Mouse (Mus musculus) embryonic facial prominence, embryonic 11.5 days (tissue): Measurements from ENCODE around the gene Fgf6. TPM values are rescaled to one million over a fixed set of nuclear protein-coding genes. Genes with fewer than 3 reads are reported as not detected.
A peak's percentile ranks its signal among the peaks of the same experiment; 100 is the strongest.

Source experiments
- ATAC-seq: fragments of 200-750 bp; cut with Nextera tagmentation; replicated peaks from 2 replicates; pipeline ENCODE4 v1.8.0; 2017; ENCODE audit warnings: low read depth; ENCODE audit not compliant: insufficient number of reproducible peaks, low FRiP score, low TSS enrichment
- DNase-seq: peaks from one replicate; pipeline ENCODE4 v3.0.0-alpha.2; 2015; ENCODE audit warnings: low spot score
- H3K27ac ChIP-seq: fragments of 300-500 bp; sonication (generic); replicated peaks from 2 replicates; pipeline ENCODE4 v1.5.1; 2014; ENCODE audit warnings: mild to moderate bottlenecking, low read depth, low read length, control low read depth
- H3K27me3 ChIP-seq: fragments of 300-500 bp; sonication (generic); 2 replicates; pipeline ENCODE4 v1.6.1; 2014; ENCODE audit warnings: mild to moderate bottlenecking, low read length, moderate library complexity, mixed read lengths; ENCODE audit not compliant: control insufficient read depth, insufficient read depth
- H3K36me3 ChIP-seq: fragments of 300-500 bp; sonication (generic); replicated peaks from 2 replicates; pipeline ENCODE4 v1.6.1; 2014; ENCODE audit warnings: low read depth, mild to moderate bottlenecking, low read length, moderate library complexity, mixed read lengths; ENCODE audit not compliant: control insufficient read depth, insufficient read depth
- H3K4me1 ChIP-seq: fragments of 300-500 bp; sonication (generic); 2 replicates; pipeline ENCODE4 v1.6.1; 2014; ENCODE audit warnings: low read length, mixed read lengths; ENCODE audit not compliant: control insufficient read depth, insufficient read depth
- H3K4me2 ChIP-seq: fragments of 300-500 bp; sonication (generic); 2 replicates; pipeline ENCODE4 v1.6.1; 2014; ENCODE audit warnings: low read depth, mild to moderate bottlenecking, control low read depth, low read length, moderate library complexity
- H3K4me3 ChIP-seq: fragments of 300-500 bp; sonication (generic); 2 replicates; pipeline ENCODE4 v1.5.1; 2014; ENCODE audit warnings: low read depth, low read length, control low read depth
- H3K9ac ChIP-seq: fragments of 300-500 bp; sonication (generic); replicated peaks from 2 replicates; pipeline ENCODE4 v1.6.1; 2014; ENCODE audit warnings: mild to moderate bottlenecking, control low read depth, low read length
- H3K9me3 ChIP-seq: fragments of 300-500 bp; sonication (generic); replicated peaks from 2 replicates; pipeline ENCODE4 v1.6.1; 2016; ENCODE audit warnings: mild to moderate bottlenecking, low read length, inconsistent platforms, mixed read lengths; ENCODE audit not compliant: control insufficient read depth
- WGBS: fragments of 180-500 bp; shearing (Covaris S2); extraction: QIAGEN DNeasy Blood & Tissue Kit; methylation state at CpG from one replicate; pipeline ENCODE4 v1.1.7; 2014; 5-methylcytosine and 5-hydroxymethylcytosine counted together
- polyA plus RNA-seq: library from polyadenylated mRNA; unstranded; fragments of >200 nt; fragmentation: Nextera tagmentation; extraction: Ambion mirVana; gene quantifications from 2 replicates; pipeline ENCODE4 v1.2.1, GENCODE M21; 2014

Gene Fgf6
- polyA plus RNA-seq, 1 experiment from 2014 or later = 0.17 TPM

DNA sequence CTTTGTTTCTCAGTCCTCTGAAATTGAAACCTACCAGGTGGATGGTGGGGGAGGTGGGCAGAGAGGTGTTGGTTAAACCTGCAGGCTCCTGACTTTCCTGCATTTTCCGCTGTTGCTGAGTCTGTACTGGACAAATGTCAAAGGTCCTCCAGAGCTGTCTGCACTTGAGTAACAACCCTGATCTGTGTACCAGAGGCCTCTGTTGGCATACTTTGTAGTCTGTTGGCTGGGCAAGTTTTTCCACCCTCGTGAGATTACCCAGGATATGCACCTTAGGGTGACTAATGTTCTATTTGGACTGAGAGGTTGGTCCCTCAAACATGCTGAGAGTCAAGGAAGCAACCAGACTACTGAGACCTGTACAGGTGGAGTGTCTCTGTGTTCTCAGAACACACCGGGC is 8.8 kb upstream of the Fgf6 start:
- Histone ChIP-seq H3K9ac (no peak overlapping the region), H3K36me3 (no peaks in the 10 kb centered on the region), H3K27me3 (no peaks in the 10 kb centered on the region), H3K9me3 (no peaks in the 10 kb centered on the region), H3K4me2 (no peak overlapping the region), H3K4me3 (no peak overlapping the region), H3K27ac (no peak overlapping the region), H3K4me1 (no peaks in the 10 kb centered on the region)
- 77% methylated on average over 3 of the region's 3 CpGs for WGBS
- ATAC-seq (no peak), DNase-seq (no peak)

GRCm38 (mm10) chr6:127010021-127010420 is 5.4 kb upstream of the Fgf6 start:
- ATAC-seq = no peak

GRCm38 (mm10) chr6:127011947-127012535 is 3.3 kb upstream of the Fgf6 start:
- DNase-seq (no peak), ATAC-seq (no peak)
- Histone ChIP-seq H3K4me1 (no peaks in the 10 kb centered on the region), H3K4me2 (no peak overlapping the region), H3K4me3 (no peak overlapping the region), H3K27me3 (no peaks in the 10 kb centered on the region), H3K9me3 (no peaks in the 10 kb centered on the region), H3K9ac (no peak overlapping the region), H3K27ac (no peak overlapping the region), H3K36me3 (no peaks in the 10 kb centered on the region)
- WGBS = 76% methylated on average over 13 of the region's 13 CpGs

More at GRCm38 (mm10) chr6:127010021-127010420, 5.4 kb upstream of the Fgf6 start:
- no peak for DNase-seq
- no peaks in the 10 kb centered on the region for H3K27me3 ChIP-seq
- H3K36me3 ChIP-seq = no peaks in the 10 kb centered on the region
- no peak overlapping the region for H3K9ac ChIP-seq
- no peaks in the 10 kb centered on the region for H3K4me1 ChIP-seq
- no peaks in the 10 kb centered on the region for H3K9me3 ChIP-seq
- H3K4me2 ChIP-seq = no peak overlapping the region
- H3K4me3 ChIP-seq = no peak overlapping the region
- no peak overlapping the region for H3K27ac ChIP-seq
- WGBS = 88% methylated on average over 13 of the region's 13 CpGs

DNA sequence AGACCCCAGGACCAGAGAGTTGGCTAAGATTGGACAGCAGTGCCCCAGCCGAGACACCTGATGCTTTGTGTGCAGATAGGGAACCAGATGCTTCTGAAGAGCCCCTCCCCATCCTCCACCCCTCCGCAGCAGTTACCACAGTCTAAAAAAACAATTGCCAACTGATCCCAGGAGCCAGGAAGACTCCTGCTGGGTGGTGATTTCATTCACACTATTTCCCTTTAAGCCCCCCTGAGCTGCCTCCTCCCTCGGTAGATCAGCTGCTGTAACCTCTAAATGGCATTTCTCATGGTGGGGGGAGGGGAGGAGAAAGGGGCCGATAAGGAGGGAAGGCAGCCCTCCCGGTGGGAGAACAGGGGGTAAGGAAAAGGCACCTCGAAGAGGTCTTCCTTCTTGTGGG is 3.9 kb downstream of the Fgf6 start:
- DNase-seq = no peak
- no peaks in the 10 kb centered on the region for H3K9me3 ChIP-seq
- no peak overlapping the region for H3K4me2 ChIP-seq
- ATAC-seq = no peak
- H3K4me1 ChIP-seq = peaks cover 8% of the 10 kb centered on the region
- H3K27me3 ChIP-seq = no peaks in the 10 kb centered on the region
- no peak overlapping the region for H3K27ac ChIP-seq
- no peak overlapping the region for H3K9ac ChIP-seq
- no peaks in the 10 kb centered on the region for H3K36me3 ChIP-seq
- WGBS = 2% methylated on average over 6 of the region's 6 CpGs
- H3K4me3 ChIP-seq = no peak overlapping the region

GRCm38 (mm10) chr6:127020431-127020830 is 5.0 kb downstream of the Fgf6 start:
- peak; percentile 37 for DNase-seq
- Histone ChIP-seq H3K4me2 (no peak overlapping the region), H3K27ac (no peak overlapping the region), H3K36me3 (no peaks in the 10 kb centered on the region), H3K9me3 (no peaks in the 10 kb centered on the region), H3K9ac (no peak overlapping the region), H3K4me1 (peaks cover 8% of the 10 kb centered on the region), H3K27me3 (no peaks in the 10 kb centered on the region), H3K4me3 (no peak overlapping the region)
- 13% methylated on average over 13 of the region's 13 CpGs for WGBS
- no peak for ATAC-seq

GRCm38 (mm10) chr6:127024836-127025235 is 9.4 kb downstream of the Fgf6 start:
- Histone ChIP-seq H3K4me1 (peaks cover under 1% of the 10 kb centered on the region; the same call in 1 of the 2 replicates), H3K36me3 (no peaks in the 10 kb centered on the region), H3K27ac (no peak overlapping the region), H3K9me3 (no peaks in the 10 kb centered on the region), H3K27me3 (no peaks in the 10 kb centered on the region), H3K4me2 (no peak overlapping the region), H3K9ac (no peak overlapping the region), H3K4me3 (no peak overlapping the region)
- 71% methylated on average over 7 of the region's 7 CpGs for WGBS
- no peak for DNase-seq
- no peak for ATAC-seq

DNA sequence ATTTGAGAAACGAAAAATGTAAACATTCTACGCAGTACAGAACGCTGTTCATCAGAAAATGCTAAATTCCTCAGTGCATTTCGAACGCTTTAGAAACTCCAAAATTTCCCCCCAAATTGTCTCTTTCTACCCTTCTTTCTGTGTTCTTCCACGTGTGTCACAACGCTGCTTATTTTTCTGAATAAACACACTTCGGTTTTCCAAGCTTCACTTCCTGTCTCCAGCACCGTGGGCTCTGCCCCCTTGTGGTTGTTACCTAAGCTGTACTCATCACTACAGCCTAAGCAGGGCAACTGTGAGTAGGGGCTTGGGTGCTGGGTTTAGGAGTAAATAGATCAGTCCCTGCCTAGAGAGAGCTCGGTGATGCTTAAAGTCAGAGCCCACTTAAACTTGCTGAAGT is 19.4 kb downstream of the Fgf6 start:
- H3K36me3 ChIP-seq = no peaks in the 10 kb centered on the region
- H3K4me1 ChIP-seq = no peaks in the 10 kb centered on the region
- no peak overlapping the region for H3K9ac ChIP-seq
- ATAC-seq = no peak; the same call in 1 of the 2 replicates
- H3K9me3 ChIP-seq = no peaks in the 10 kb centered on the region
- no peak overlapping the region for H3K27ac ChIP-seq
- no peaks in the 10 kb centered on the region for H3K27me3 ChIP-seq
- 45% methylated on average over 10 of the region's 10 CpGs for WGBS
- no peak overlapping the region for H3K4me3 ChIP-seq
- H3K4me2 ChIP-seq = no peak overlapping the region
- DNase-seq = peak; percentile 78

DNA sequence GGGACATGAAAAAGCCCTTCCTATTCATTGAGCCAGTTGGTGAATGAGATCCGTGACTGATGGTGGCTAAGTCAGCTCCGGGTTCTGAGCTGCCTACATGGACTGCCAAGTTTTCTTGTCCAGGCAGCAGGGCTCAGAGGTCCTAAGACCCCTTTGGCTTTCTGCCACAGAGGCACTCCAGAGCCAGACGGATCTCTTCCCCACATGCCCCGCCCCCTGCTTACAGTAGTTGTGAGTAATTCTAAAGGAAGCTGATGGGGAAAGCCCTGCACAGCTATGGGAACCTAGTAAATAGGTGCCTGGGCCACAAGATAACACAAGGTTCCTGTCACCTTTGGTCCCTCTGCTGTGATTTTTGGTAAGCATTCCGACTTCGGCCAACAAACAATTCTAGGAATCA is 29.5 kb downstream of the Fgf6 start:
- no peaks in the 10 kb centered on the region for H3K9me3 ChIP-seq
- no peak overlapping the region for H3K4me2 ChIP-seq
- H3K4me3 ChIP-seq = no peak overlapping the region
- H3K27ac ChIP-seq = no peak overlapping the region
- no peak overlapping the region for H3K9ac ChIP-seq
- no peak for DNase-seq
- H3K27me3 ChIP-seq = no peaks in the 10 kb centered on the region
- 55% methylated on average over 6 of the region's 6 CpGs for WGBS
- no peak for ATAC-seq
- H3K36me3 ChIP-seq = no peaks in the 10 kb centered on the region
- H3K4me1 ChIP-seq = no peaks in the 10 kb centered on the region
